ENCODE assay signal across 8 mouse cellular contexts in the genomic region with DNA sequence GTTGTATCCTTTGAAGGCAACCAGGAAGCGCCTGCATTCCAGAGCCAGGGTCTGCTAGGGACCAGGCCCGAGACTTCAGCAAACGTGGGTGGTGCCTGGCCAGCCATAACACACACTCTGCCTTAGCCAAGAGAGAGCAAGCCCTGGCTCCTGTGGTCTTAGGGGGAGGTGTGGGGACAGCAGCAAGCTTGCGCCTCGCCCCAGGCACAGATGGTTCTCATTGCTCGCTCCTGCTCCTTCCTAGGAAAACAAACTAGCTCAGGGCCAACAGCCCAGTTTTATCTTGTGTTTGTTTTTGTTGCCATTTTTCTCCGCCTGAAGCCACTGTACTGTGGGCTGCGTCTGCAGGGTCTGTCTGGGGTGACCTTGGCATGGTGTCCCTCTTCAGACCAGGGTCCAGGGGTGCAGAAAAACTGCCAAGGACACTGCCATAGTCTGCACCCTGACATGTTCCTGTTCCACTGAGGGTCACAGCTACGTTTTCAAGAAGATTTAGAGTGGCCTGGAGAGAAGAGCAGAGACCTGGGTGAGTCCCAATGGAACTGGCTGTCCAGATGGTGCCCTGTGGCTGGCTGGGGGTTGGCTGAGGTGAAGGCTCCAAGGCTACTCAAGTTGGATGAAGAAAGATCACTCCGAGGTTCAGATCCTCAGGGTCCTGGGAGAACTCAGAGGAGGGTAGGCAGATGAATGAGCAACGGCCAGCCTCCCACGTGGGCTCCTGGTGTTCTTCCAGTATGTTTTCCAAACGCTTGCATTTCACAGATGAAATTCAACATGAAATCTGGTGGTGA. TPM values are rescaled to one million over a fixed set of nuclear protein-coding genes. Genes with fewer than 3 reads are reported as not detected.
DNase-seq lines count a peak whose midpoint lies in the region; ATAC-seq and TF ChIP-seq lines count a peak whose summit lies in the region.

No protein-coding gene starts in this region.

- no peaks in the 10 kb centered on the region for H3K27me3 ChIP-seq in embryonic facial prominence, embryonic 10.5 days (replicated peaks; ENCODE audit: low read depth, poor library complexity, severe bottlenecking)
- no peaks in the 10 kb centered on the region for H3K27me3 ChIP-seq in kidney, adult 2 months (replicated peaks; ENCODE audit: control insufficient read depth, insufficient read depth, low read length)
- no peaks in the 10 kb centered on the region for H3K27me3 ChIP-seq in lung, embryonic 16.5 days (ENCODE audit: control insufficient read depth, insufficient read depth, low read depth, low read length)
- no peaks in the 10 kb centered on the region for H3K27me3 ChIP-seq in small intestine, adult 2 months (ENCODE audit: control insufficient read depth, insufficient read depth, low read length)

- peak overlapping the region; percentile 75 for H3K4me2 ChIP-seq in lung, embryonic 16.5 days (ENCODE audit: low read depth, low read length)

- no peaks in the 10 kb centered on the region for H3K9me3 ChIP-seq in embryonic facial prominence, embryonic 10.5 days
- H3K9me3 ChIP-seq in lung, embryonic 16.5 days (ENCODE audit: control insufficient read depth, low read length) = no peaks in the 10 kb centered on the region

- peak; percentile 83 for ATAC-seq in lung, embryonic 16.5 days (ENCODE audit: low read depth)

- peak overlapping the region; percentile 97 for H3K27ac ChIP-seq in embryonic facial prominence, embryonic 10.5 days (replicated peaks)
- H3K27ac ChIP-seq in kidney, adult 2 months (ENCODE audit: insufficient read depth, low read depth, low read length) = peak overlapping the region; percentile 62
- peak overlapping the region; percentile 98 for H3K27ac ChIP-seq in lung, embryonic 16.5 days (ENCODE audit: low read length)
- peak overlapping the region; percentile 35; the same call in 1 of the 2 replicates for H3K27ac ChIP-seq in small intestine, adult 2 months (ENCODE audit: insufficient read depth, low read depth, low read length)

- TF ChIP-seq CTCF in kidney, adult 2 months (conservative IDR thresholded peaks at IDR 0.05; ENCODE audit: insufficient read depth, insufficient read length, low read depth, low read length) = no peak
- no peak for TF ChIP-seq CTCF in small intestine, adult 2 months (IDR thresholded peaks at IDR 0.05; ENCODE audit: extremely low read depth, insufficient read length, insufficient replicate concordance, low read depth, low read length)

- peak overlapping the region; percentile 93 for H3K9ac ChIP-seq in lung, embryonic 16.5 days (ENCODE audit: low read length)

- WGBS in embryonic facial prominence, embryonic 10.5 days = 36% methylated on average over 13 of the region's 13 CpGs
- 68% methylated on average over 13 of the region's 13 CpGs for WGBS in kidney, adult 2 months
- 32% methylated on average over 13 of the region's 13 CpGs for WGBS in lung, embryonic 16.5 days
- 67% methylated on average over 13 of the region's 13 CpGs for WGBS in small intestine, adult 2 months

- no peak for TF ChIP-seq POLR2A in kidney, adult 2 months (IDR thresholded peaks at IDR 0.05; ENCODE audit: low read depth, low read length)
- TF ChIP-seq POLR2A in small intestine, adult 2 months (IDR thresholded peaks at IDR 0.05; ENCODE audit: low read depth, low read length) = no peak

- H3K36me3 ChIP-seq in embryonic facial prominence, embryonic 10.5 days (replicated peaks) = peaks cover 22% of the 10 kb centered on the region
- no peaks in the 10 kb centered on the region for H3K36me3 ChIP-seq in kidney, adult 2 months (ENCODE audit: control insufficient read depth, insufficient read depth, low read length)
- no peaks in the 10 kb centered on the region for H3K36me3 ChIP-seq in lung, embryonic 16.5 days (ENCODE audit: control insufficient read depth, insufficient read depth, low read length)
- H3K36me3 ChIP-seq in small intestine, adult 2 months (ENCODE audit: control insufficient read depth, insufficient read depth, low read length) = no peaks in the 10 kb centered on the region

- peaks cover 81% of the 10 kb centered on the region for H3K4me1 ChIP-seq in embryonic facial prominence, embryonic 10.5 days
- no peaks in the 10 kb centered on the region; the same call in 1 of the 2 replicates for H3K4me1 ChIP-seq in kidney, adult 2 months (ENCODE audit: control insufficient read depth, insufficient read depth, low read length)
- peaks cover 50% of the 10 kb centered on the region for H3K4me1 ChIP-seq in lung, embryonic 16.5 days (replicated peaks; ENCODE audit: control insufficient read depth, insufficient read depth, low read length)
- no peaks in the 10 kb centered on the region; the same call in none of the 2 replicates for H3K4me1 ChIP-seq in small intestine, adult 2 months (ENCODE audit: control insufficient read depth, insufficient read depth, insufficient read length, low read length)

- DNase-seq in brain, adult 2 months (ENCODE audit: low read depth, low spot score) = peak; percentile 98
- DNase-seq in embryonic facial prominence, embryonic 10.5 days (ENCODE audit: low spot score) = peak; percentile 81
- peak; percentile 49 for DNase-seq in heart, adult 8-10 months (ENCODE audit: low spot score)
- peak; percentile 69 for DNase-seq in kidney, adult 2 months
- DNase-seq in thymus, postnatal 36 days = no peak
- no peak for DNase-seq in right cerebral cortex, postnatal 10 days (ENCODE audit: low spot score in 2 of 2)

- H3K4me3 ChIP-seq in embryonic facial prominence, embryonic 10.5 days = peak overlapping the region; percentile 91
- no peak overlapping the region for H3K4me3 ChIP-seq in kidney, adult 2 months (ENCODE audit: insufficient read depth, low read depth, low read length)
- peak overlapping the region; percentile 89 for H3K4me3 ChIP-seq in lung, embryonic 16.5 days (ENCODE audit: low read length)
- no peak overlapping the region for H3K4me3 ChIP-seq in small intestine, adult 2 months (ENCODE audit: low read depth, low read length)

RNA-seq across cellular contexts. Expression of gene Gpsm1, which starts 0.8 kb away (rescaled TPM):
- polyA plus RNA-seq in embryonic facial prominence, embryonic 10.5 days (2016; fragmentation: Nextera tagmentation; extraction: Ambion mirVana) = 96.7 and 97.2 TPM in 2 replicates
- 100 to 1,000 TPM; 188 to 246 (median 219) TPM for total RNA-seq in heart, adult 8-10 months (2022)
- 9.3 and 13.1 TPM in 2 replicates for polyA plus RNA-seq in kidney, adult 2 months (2012; rRNA removed)
- 47.2 and 51.6 TPM in 2 replicates for polyA plus RNA-seq in lung, embryonic 16.5 days (2015; fragmentation: Nextera tagmentation; extraction: Ambion mirVana)
- 7.1 and 8.1 TPM in 2 replicates for polyA plus RNA-seq in small intestine, adult 2 months (2012; rRNA removed)

RNA-seq across cellular contexts. Expression of gene Ccdc187, which starts 20.1 kb away (rescaled TPM):
- polyA plus RNA-seq in embryonic facial prominence, embryonic 10.5 days (2016; fragmentation: Nextera tagmentation; extraction: Ambion mirVana) = 0.03 and 0.04 TPM in 2 replicates
- total RNA-seq in heart, adult 8-10 months (2022) = under 1 TPM; 0.08 to 0.17 (median 0.14) TPM
- polyA plus RNA-seq in kidney, adult 2 months (2012; rRNA removed) = 0.02 and 0.12 TPM in 2 replicates
- polyA plus RNA-seq in lung, embryonic 16.5 days (2015; fragmentation: Nextera tagmentation; extraction: Ambion mirVana) = 0.60 TPM in 2 replicates
- 0.34 and 0.36 TPM in 2 replicates for polyA plus RNA-seq in small intestine, adult 2 months (2012; rRNA removed)

RNA-seq across cellular contexts. Expression of gene Dnlz, which starts 37.4 kb away (rescaled TPM):
- 31.5 and 32.2 TPM in 2 replicates for polyA plus RNA-seq in embryonic facial prominence, embryonic 10.5 days (2016; fragmentation: Nextera tagmentation; extraction: Ambion mirVana)
- 10 to 100 TPM; 22.4 to 26.2 (median 25.4) TPM for total RNA-seq in heart, adult 8-10 months (2022)
- 26.9 and 28.8 TPM in 2 replicates for polyA plus RNA-seq in kidney, adult 2 months (2012; rRNA removed)
- 22.8 and 24.7 TPM in 2 replicates for polyA plus RNA-seq in lung, embryonic 16.5 days (2015; fragmentation: Nextera tagmentation; extraction: Ambion mirVana)
- 12.6 and 23.7 TPM in 2 replicates for polyA plus RNA-seq in small intestine, adult 2 months (2012; rRNA removed)

RNA-seq across cellular contexts. Expression of gene Card9, which starts 46.2 kb away (rescaled TPM):
- 0.87 and 0.96 TPM in 2 replicates for polyA plus RNA-seq in embryonic facial prominence, embryonic 10.5 days (2016; fragmentation: Nextera tagmentation; extraction: Ambion mirVana)
- 1 to 10 TPM in 3 of 4 experiments, under 1 TPM in 1; 0.54 to 2.2 (median 1.7) TPM for total RNA-seq in heart, adult 8-10 months (2022)
- polyA plus RNA-seq in kidney, adult 2 months (2012; rRNA removed) = 2.1 and 2.5 TPM in 2 replicates
- polyA plus RNA-seq in lung, embryonic 16.5 days (2015; fragmentation: Nextera tagmentation; extraction: Ambion mirVana) = 4.2 and 4.4 TPM in 2 replicates
- polyA plus RNA-seq in small intestine, adult 2 months (2012; rRNA removed) = 3.3 and 4.5 TPM in 2 replicates

Comparison
In these comparisons a context has a peak if more than half of its experiments do, and no peak if none do; other contexts are left out.
1. DNase-seq: peak in brain, adult 2 months (single experiment), embryonic facial prominence, embryonic 10.5 days (single experiment), heart, adult 8-10 months (single experiment) and kidney, adult 2 months (single experiment); none in thymus, postnatal 36 days (0 of 2) and right cerebral cortex, postnatal 10 days (0 of 2).
2. H3K27ac ChIP-seq: peak in every context shown above with its lines; median percentile 98 in lung, embryonic 16.5 days; 97 in embryonic facial prominence, embryonic 10.5 days; 62 in kidney, adult 2 months; 35 in small intestine, adult 2 months.
3. H3K4me3 ChIP-seq: peak in embryonic facial prominence, embryonic 10.5 days (single experiment) and lung, embryonic 16.5 days (single experiment); none in kidney, adult 2 months (single experiment) and small intestine, adult 2 months (single experiment).